Mouse (Mus musculus): ENCODE data around the gene Larp1b. TPM values are rescaled to one million over a fixed set of nuclear protein-coding genes. Genes with fewer than 3 reads are reported as not detected.

Larp1b gene
- polyA plus RNA-seq, 1 experiment from 2014 or later, result 1.3 TPM

GRCm38 (mm10) chr3:41038297-41038916 is 88.8 kb downstream of the Larp1b start:
- H3K27ac ChIP-seq, result no peak overlapping the region
- DNase-seq (ENCODE audit: low spot score), result no peak
- H3K36me3 ChIP-seq, result no peaks in the 10 kb centered on the region
- 78% methylated on average over 5 of the region's 5 CpGs for WGBS
- H3K9me3 ChIP-seq (replicated peaks), result no peaks in the 10 kb centered on the region
- H3K4me1 ChIP-seq, result no peaks in the 10 kb centered on the region
- H3K27me3 ChIP-seq (ENCODE audit: low read depth, poor library complexity, severe bottlenecking), result no peaks in the 10 kb centered on the region
- no peak overlapping the region for H3K4me3 ChIP-seq

GRCm38 (mm10) chr3:41041241-41041640 is 91.6 kb downstream of the Larp1b start:
- no peak overlapping the region for H3K4me3 ChIP-seq
- H3K27me3 ChIP-seq (ENCODE audit: low read depth, poor library complexity, severe bottlenecking), result no peaks in the 10 kb centered on the region
- no peak overlapping the region for H3K27ac ChIP-seq
- no peaks in the 10 kb centered on the region for H3K4me1 ChIP-seq
- DNase-seq (ENCODE audit: low spot score), result no peak
- 74% methylated on average over 5 of the region's 5 CpGs for WGBS
- H3K9me3 ChIP-seq (replicated peaks), result no peaks in the 10 kb centered on the region
- no peaks in the 10 kb centered on the region for H3K36me3 ChIP-seq

- Histone ChIP-seq H3K27me3 (ENCODE audit: low read depth, poor library complexity, severe bottlenecking) (no peaks in the 10 kb centered on the region), H3K9me3 (replicated peaks) (no peaks in the 10 kb centered on the region), H3K4me3 (no peak overlapping the region), H3K4me1 (no peaks in the 10 kb centered on the region), H3K36me3 (no peaks in the 10 kb centered on the region), H3K27ac (no peak overlapping the region)
- no peak for DNase-seq (ENCODE audit: low spot score)
- 83% methylated on average over 4 of the region's 4 CpGs for WGBS
These were observed 92.7 kb downstream of the Larp1b start for GRCm38 (mm10) chr3:41042195-41042938.

- no peaks in the 10 kb centered on the region for H3K4me1 ChIP-seq
- no peak for DNase-seq (ENCODE audit: low spot score)
- no peaks in the 10 kb centered on the region for H3K9me3 ChIP-seq (replicated peaks)
- no peak overlapping the region for H3K27ac ChIP-seq
- H3K4me3 ChIP-seq, result no peak overlapping the region
- WGBS, result 74% methylated on average over 11 of the region's 11 CpGs
- no peaks in the 10 kb centered on the region for H3K36me3 ChIP-seq
- H3K27me3 ChIP-seq (ENCODE audit: low read depth, poor library complexity, severe bottlenecking), result no peaks in the 10 kb centered on the region
These were observed 94.2 kb downstream of the Larp1b start for GRCm38 (mm10) chr3:41043756-41044354.

GRCm38 (mm10) chr3:41047838-41048237 is 98.2 kb downstream of the Larp1b start:
- no peaks in the 10 kb centered on the region for H3K27me3 ChIP-seq (ENCODE audit: low read depth, poor library complexity, severe bottlenecking)
- H3K27ac ChIP-seq, result no peak overlapping the region
- DNase-seq (ENCODE audit: low spot score), result no peak
- no peak overlapping the region for H3K4me3 ChIP-seq
- WGBS, result 93% methylated on average over 6 of the region's 6 CpGs
- no peaks in the 10 kb centered on the region for H3K9me3 ChIP-seq (replicated peaks)
- H3K4me1 ChIP-seq, result no peaks in the 10 kb centered on the region
- no peaks in the 10 kb centered on the region for H3K36me3 ChIP-seq

- Histone ChIP-seq H3K4me1 (no peaks in the 10 kb centered on the region), H3K36me3 (no peaks in the 10 kb centered on the region), H3K9me3 (replicated peaks) (no peaks in the 10 kb centered on the region), H3K27me3 (ENCODE audit: low read depth, poor library complexity, severe bottlenecking) (no peaks in the 10 kb centered on the region), H3K4me3 (no peak overlapping the region), H3K27ac (no peak overlapping the region)
- 82% methylated on average over 3 of the region's 3 CpGs for WGBS
- DNase-seq (ENCODE audit: low spot score), result no peak
These were observed 103.7 kb downstream of the Larp1b start for GRCm38 (mm10) chr3:41053334-41053733.

GRCm38 (mm10) chr3:41058395-41058794 is 108.8 kb downstream of the Larp1b start:
- Histone ChIP-seq H3K9me3 (replicated peaks) (no peaks in the 10 kb centered on the region), H3K4me3 (no peak overlapping the region), H3K27me3 (ENCODE audit: low read depth, poor library complexity, severe bottlenecking) (no peaks in the 10 kb centered on the region), H3K36me3 (peaks cover 5% of the 10 kb centered on the region), H3K27ac (no peak overlapping the region), H3K4me1 (no peaks in the 10 kb centered on the region)
- WGBS, result 90% methylated on average over 2 of the region's 2 CpGs
- DNase-seq (ENCODE audit: low spot score), result no peak

GRCm38 (mm10) chr3:41059249-41059648 is 109.6 kb downstream of the Larp1b start:
- 85% methylated on average over 3 of the region's 3 CpGs for WGBS
- no peaks in the 10 kb centered on the region for H3K27me3 ChIP-seq (ENCODE audit: low read depth, poor library complexity, severe bottlenecking)
- no peak overlapping the region for H3K4me3 ChIP-seq
- no peaks in the 10 kb centered on the region for H3K9me3 ChIP-seq (replicated peaks)
- no peak overlapping the region for H3K27ac ChIP-seq
- no peak for DNase-seq (ENCODE audit: low spot score)
- peaks cover 14% of the 10 kb centered on the region for H3K36me3 ChIP-seq
- no peaks in the 10 kb centered on the region for H3K4me1 ChIP-seq

GRCm38 (mm10) chr3:41061831-41062565 is 112.4 kb downstream of the Larp1b start:
- Histone ChIP-seq H3K4me1 (no peaks in the 10 kb centered on the region), H3K36me3 (peaks cover 39% of the 10 kb centered on the region), H3K27ac (no peak overlapping the region), H3K4me3 (no peak overlapping the region), H3K9me3 (replicated peaks) (no peaks in the 10 kb centered on the region), H3K27me3 (ENCODE audit: low read depth, poor library complexity, severe bottlenecking) (no peaks in the 10 kb centered on the region)
- DNase-seq (ENCODE audit: low spot score), result no peak
- WGBS, result 91% methylated on average over 3 of the region's 3 CpGs

GRCm38 (mm10) chr3:41062758-41063157 is 113.1 kb downstream of the Larp1b start:
- H3K27me3 ChIP-seq (ENCODE audit: low read depth, poor library complexity, severe bottlenecking), result no peaks in the 10 kb centered on the region
- H3K4me3 ChIP-seq, result no peak overlapping the region
- H3K36me3 ChIP-seq, result peaks cover 47% of the 10 kb centered on the region
- 90% methylated on average over 2 of the region's 2 CpGs for WGBS
- no peak overlapping the region for H3K27ac ChIP-seq
- H3K4me1 ChIP-seq, result no peaks in the 10 kb centered on the region
- DNase-seq (ENCODE audit: low spot score), result no peak
- no peaks in the 10 kb centered on the region for H3K9me3 ChIP-seq (replicated peaks)

GRCm38 (mm10) chr3:41065320-41065719 is 115.7 kb downstream of the Larp1b start:
- no peaks in the 10 kb centered on the region for H3K4me1 ChIP-seq
- no peak overlapping the region for H3K27ac ChIP-seq
- no peak for DNase-seq (ENCODE audit: low spot score)
- peaks cover 70% of the 10 kb centered on the region for H3K36me3 ChIP-seq
- WGBS, result 90% methylated on average over 2 of the region's 2 CpGs
- no peak overlapping the region for H3K4me3 ChIP-seq
- H3K27me3 ChIP-seq (ENCODE audit: low read depth, poor library complexity, severe bottlenecking), result no peaks in the 10 kb centered on the region
- no peaks in the 10 kb centered on the region for H3K9me3 ChIP-seq (replicated peaks)

GRCm38 (mm10) chr3:41070519-41070918 is 120.9 kb downstream of the Larp1b start:
- Histone ChIP-seq H3K4me3 (no peak overlapping the region), H3K4me1 (no peaks in the 10 kb centered on the region), H3K27ac (no peak overlapping the region), H3K9me3 (replicated peaks) (no peaks in the 10 kb centered on the region), H3K36me3 (peaks cover 44% of the 10 kb centered on the region), H3K27me3 (ENCODE audit: low read depth, poor library complexity, severe bottlenecking) (no peaks in the 10 kb centered on the region)
- 80% methylated on average over 2 of the region's 2 CpGs for WGBS
- no peak for DNase-seq (ENCODE audit: low spot score)

GRCm38 (mm10) chr3:41075376-41075775 is 125.7 kb downstream of the Larp1b start:
- 86% methylated on average over 8 of the region's 8 CpGs for WGBS
- Histone ChIP-seq H3K4me3 (no peak overlapping the region), H3K36me3 (peaks cover 15% of the 10 kb centered on the region), H3K27ac (no peak overlapping the region), H3K4me1 (no peaks in the 10 kb centered on the region), H3K9me3 (replicated peaks) (no peaks in the 10 kb centered on the region), H3K27me3 (ENCODE audit: low read depth, poor library complexity, severe bottlenecking) (no peaks in the 10 kb centered on the region)
- DNase-seq (ENCODE audit: low spot score), result no peak
